In genomic region chr14:45529411-45530363, GRCm38 (mm10) we compare ENCODE assay signal across 8 mouse cellular contexts. TPM values are rescaled to one million over a fixed set of nuclear protein-coding genes. Genes with fewer than 3 reads are reported as not detected.
A peak's percentile ranks its signal among the peaks of the same experiment; 100 is the strongest.
DNase-seq lines count a peak whose midpoint lies in the region; ATAC-seq lines count a peak whose summit lies in the region.

Gene Fermt2 (minus strand): TSS chr14:45530118.

- peak; percentile 86 for ATAC-seq in hindbrain, embryonic 12.5 days (ENCODE audit: low FRiP score)

- H3K9ac ChIP-seq in hindbrain, embryonic 12.5 days: peak within 1 kb of the TSS; percentile 86

- H3K27ac ChIP-seq in hindbrain, embryonic 12.5 days: peak within 1 kb of the TSS; percentile 95

- H3K36me3 ChIP-seq in hindbrain, embryonic 12.5 days: no peaks in the 10 kb centered on the region

- peak within 1 kb of the TSS; percentile 82 for H3K4me3 ChIP-seq in hindbrain, embryonic 12.5 days

- H3K9me3 ChIP-seq in hindbrain, embryonic 12.5 days (replicated peaks): no peaks in the 10 kb centered on the region

- 1% methylated on average over 90 of the region's 126 CpGs for WGBS in hindbrain, embryonic 12.5 days

- peak within 1 kb of the TSS; percentile 61 for H3K4me2 ChIP-seq in hindbrain, embryonic 12.5 days (replicated peaks)

- peaks cover 20% of the 10 kb centered on the region for H3K4me1 ChIP-seq in hindbrain, embryonic 12.5 days

- peak; percentile 75 for DNase-seq in adipocyte (ENCODE audit: low spot score)
- peak; percentile 86 to 87 for DNase-seq in cerebellum, postnatal 25 days
- peak; percentile 72 to 73 for DNase-seq in frontal cortex, postnatal 36 days (ENCODE audit: low spot score in 2 of 2)
- DNase-seq in layer of hippocampus, postnatal 36 days: peak; percentile 79 to 82
- peak; percentile 90 for DNase-seq in lung, postnatal 14 days
- DNase-seq in right cerebral cortex, postnatal 10 days (ENCODE audit: low spot score in 2 of 2): peak; percentile 86 to 88
- DNase-seq in T-cell, adult 2 months (ENCODE audit: low spot score): no peak

- no peaks in the 10 kb centered on the region for H3K27me3 ChIP-seq in hindbrain, embryonic 12.5 days

RNA-seq across cellular contexts. Expression of gene Fermt2, which starts in this region (rescaled TPM):
- polyA plus RNA-seq in hindbrain, embryonic 12.5 days (2016; fragmentation: Nextera tagmentation; extraction: Ambion mirVana): 75.1 and 84.3 TPM in 2 replicates
- total RNA-seq in layer of hippocampus, postnatal 36 days (2021): 100 to 1,000 TPM; 104 to 109 TPM
